Mouse (Mus musculus): ENCODE results near the gene Serinc5. TPM values are rescaled to one million over a fixed set of nuclear protein-coding genes. Genes with fewer than 3 reads are reported as not detected.

Gene Serinc5
- polyA plus RNA-seq, 1 experiment: 10.4 TPM

DNA sequence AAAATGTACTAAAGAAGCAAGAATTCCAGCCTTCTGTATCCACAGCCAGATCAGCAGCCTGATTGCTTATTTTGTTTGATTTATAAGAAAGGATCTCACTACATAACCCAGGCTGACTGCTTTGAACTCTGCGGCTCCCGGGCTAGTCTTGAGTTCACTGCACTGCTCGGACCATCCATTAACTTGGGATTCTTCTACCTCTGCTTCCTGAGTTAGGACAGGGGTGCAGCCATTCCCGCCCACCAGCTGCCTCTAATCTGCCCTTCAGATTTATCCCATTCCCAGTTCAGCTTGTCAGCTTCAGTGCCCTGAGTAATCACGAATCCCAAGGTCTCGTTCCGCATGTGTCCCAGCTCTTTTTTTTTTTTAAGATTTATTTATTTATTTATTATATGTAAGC, 93.3 kb downstream of the Serinc5 start:
- no peak overlapping the region for H3K27ac ChIP-seq (ENCODE audit: insufficient read depth, low read depth, low read length)
- no peak overlapping the region for H3K4me3 ChIP-seq (ENCODE audit: insufficient read depth, low read depth, low read length)
- no peaks in the 10 kb centered on the region for H3K27me3 ChIP-seq (replicated peaks; ENCODE audit: control insufficient read depth, insufficient read depth, low read length)
- WGBS: 60% methylated on average over 7 of the region's 7 CpGs
- no peak for DNase-seq
- no peaks in the 10 kb centered on the region for H3K36me3 ChIP-seq (ENCODE audit: control insufficient read depth, insufficient read depth, low read length)
- peaks cover 1% of the 10 kb centered on the region for H3K4me1 ChIP-seq (ENCODE audit: control insufficient read depth, insufficient read depth, low read length)
- TF ChIP-seq POLR2A (IDR thresholded peaks at IDR 0.05; ENCODE audit: low read depth, low read length) (no peak), CTCF (conservative IDR thresholded peaks at IDR 0.05; ENCODE audit: insufficient read depth, insufficient read length, low read depth, low read length) (no peak)

DNA sequence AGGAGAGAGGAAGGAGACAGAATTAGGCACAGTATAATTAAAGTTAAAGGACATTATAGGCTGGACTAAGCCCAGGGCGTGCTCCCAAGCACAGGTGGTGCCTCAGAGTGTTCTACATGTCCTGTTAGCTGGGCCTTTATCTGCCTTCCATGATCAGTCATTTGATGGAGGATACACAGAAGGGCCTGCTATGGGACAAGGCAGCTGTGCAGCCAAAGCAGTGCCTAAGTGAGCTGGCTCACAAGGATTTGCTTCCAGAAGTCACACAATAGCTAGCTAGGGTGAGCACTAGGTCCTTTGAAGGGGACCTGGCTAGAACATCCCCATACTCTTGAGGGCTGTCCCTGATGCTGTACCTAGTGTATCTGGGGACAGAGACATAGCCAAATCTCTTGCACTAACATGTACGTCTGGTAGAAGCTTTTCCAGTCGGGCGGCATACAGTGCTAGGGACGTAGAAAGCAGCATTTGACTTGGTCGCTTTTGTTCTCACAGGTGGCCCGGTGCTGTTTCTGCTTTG, 94.2 kb downstream of the Serinc5 start:
- no peak for DNase-seq
- Histone ChIP-seq H3K4me1 (ENCODE audit: control insufficient read depth, insufficient read depth, low read length) (no peaks in the 10 kb centered on the region), H3K4me3 (ENCODE audit: insufficient read depth, low read depth, low read length) (no peak overlapping the region), H3K27me3 (replicated peaks; ENCODE audit: control insufficient read depth, insufficient read depth, low read length) (no peaks in the 10 kb centered on the region), H3K36me3 (ENCODE audit: control insufficient read depth, insufficient read depth, low read length) (no peaks in the 10 kb centered on the region), H3K27ac (ENCODE audit: insufficient read depth, low read depth, low read length) (no peak overlapping the region)
- TF ChIP-seq CTCF (conservative IDR thresholded peaks at IDR 0.05; ENCODE audit: insufficient read depth, insufficient read length, low read depth, low read length) (no peak), POLR2A (IDR thresholded peaks at IDR 0.05; ENCODE audit: low read depth, low read length) (no peak)
- 95% methylated on average over 7 of the region's 7 CpGs for WGBS

DNA sequence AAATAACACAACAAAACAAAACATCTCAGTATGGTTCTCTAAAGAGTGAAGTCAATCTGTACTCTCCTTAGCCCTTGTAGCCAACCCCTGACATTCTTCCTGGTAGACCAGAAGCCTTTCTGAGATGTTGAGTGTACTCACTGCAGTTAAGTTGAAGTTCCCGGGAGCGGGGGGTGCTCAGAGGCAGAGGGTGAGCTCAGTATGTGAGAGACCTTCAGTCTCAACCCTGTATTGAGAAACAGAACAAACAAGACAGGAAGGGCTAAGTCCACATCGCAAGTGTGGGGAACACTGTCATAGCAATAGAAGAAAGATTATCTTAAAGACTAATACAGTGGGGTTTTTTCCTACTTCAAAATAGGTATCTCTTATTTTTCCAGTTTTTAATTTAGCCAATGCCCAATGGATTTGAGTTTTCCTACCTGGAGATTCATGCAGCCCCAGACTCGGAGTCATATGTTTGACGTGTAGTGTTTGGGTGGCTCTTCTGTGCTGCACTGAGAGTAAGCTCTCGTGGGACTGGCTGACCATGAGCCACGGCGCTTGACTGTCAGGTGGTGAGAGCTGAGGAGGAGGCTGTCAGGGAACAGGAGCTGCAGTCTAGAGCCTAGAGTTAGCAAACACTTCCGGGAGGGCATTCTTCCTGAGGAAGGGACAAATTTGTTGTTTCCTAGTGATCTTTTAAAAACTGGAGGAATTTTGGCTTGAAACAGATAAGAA, 95.6 kb downstream of the Serinc5 start:
- 87% methylated on average over 9 of the region's 9 CpGs for WGBS
- Histone ChIP-seq H3K4me1 (ENCODE audit: control insufficient read depth, insufficient read depth, low read length) (no peaks in the 10 kb centered on the region), H3K27me3 (replicated peaks; ENCODE audit: control insufficient read depth, insufficient read depth, low read length) (no peaks in the 10 kb centered on the region), H3K36me3 (ENCODE audit: control insufficient read depth, insufficient read depth, low read length) (no peaks in the 10 kb centered on the region), H3K4me3 (ENCODE audit: insufficient read depth, low read depth, low read length) (no peak overlapping the region), H3K27ac (ENCODE audit: insufficient read depth, low read depth, low read length) (no peak overlapping the region)
- TF ChIP-seq CTCF (conservative IDR thresholded peaks at IDR 0.05; ENCODE audit: insufficient read depth, insufficient read length, low read depth, low read length): no peak
- TF ChIP-seq POLR2A (IDR thresholded peaks at IDR 0.05; ENCODE audit: low read depth, low read length): no peak
- DNase-seq: no peak

DNA sequence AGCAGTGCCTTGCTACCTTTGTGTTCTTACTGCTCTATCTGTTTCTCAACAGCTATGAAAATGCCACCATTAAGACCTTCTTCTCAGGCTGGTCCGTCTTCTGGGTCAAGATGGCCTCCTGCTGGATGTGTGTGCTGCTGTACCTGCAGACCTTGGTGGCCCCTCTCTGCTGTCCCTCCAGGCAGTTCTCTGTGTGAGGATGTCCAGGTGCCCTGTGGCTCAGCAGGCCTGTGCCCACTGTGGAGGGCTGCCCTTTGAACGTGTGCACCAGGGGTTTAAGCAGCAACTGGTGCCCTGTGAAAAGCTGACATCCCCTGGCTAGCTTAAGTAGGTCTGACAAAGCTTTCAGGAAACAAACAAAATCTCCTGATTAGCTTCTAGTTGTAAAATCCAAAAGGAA, 97.0 kb downstream of the Serinc5 start:
- no peaks in the 10 kb centered on the region for H3K36me3 ChIP-seq (ENCODE audit: control insufficient read depth, insufficient read depth, low read length)
- DNase-seq: no peak
- 69% methylated on average over 2 of the region's 2 CpGs for WGBS
- no peak overlapping the region for H3K4me3 ChIP-seq (ENCODE audit: insufficient read depth, low read depth, low read length)
- H3K4me1 ChIP-seq (ENCODE audit: control insufficient read depth, insufficient read depth, low read length): no peaks in the 10 kb centered on the region
- no peaks in the 10 kb centered on the region for H3K27me3 ChIP-seq (replicated peaks; ENCODE audit: control insufficient read depth, insufficient read depth, low read length)
- H3K27ac ChIP-seq (ENCODE audit: insufficient read depth, low read depth, low read length): no peak overlapping the region
- TF ChIP-seq CTCF (conservative IDR thresholded peaks at IDR 0.05; ENCODE audit: insufficient read depth, insufficient read length, low read depth, low read length) (no peak), POLR2A (IDR thresholded peaks at IDR 0.05; ENCODE audit: low read depth, low read length) (no peak)

DNA sequence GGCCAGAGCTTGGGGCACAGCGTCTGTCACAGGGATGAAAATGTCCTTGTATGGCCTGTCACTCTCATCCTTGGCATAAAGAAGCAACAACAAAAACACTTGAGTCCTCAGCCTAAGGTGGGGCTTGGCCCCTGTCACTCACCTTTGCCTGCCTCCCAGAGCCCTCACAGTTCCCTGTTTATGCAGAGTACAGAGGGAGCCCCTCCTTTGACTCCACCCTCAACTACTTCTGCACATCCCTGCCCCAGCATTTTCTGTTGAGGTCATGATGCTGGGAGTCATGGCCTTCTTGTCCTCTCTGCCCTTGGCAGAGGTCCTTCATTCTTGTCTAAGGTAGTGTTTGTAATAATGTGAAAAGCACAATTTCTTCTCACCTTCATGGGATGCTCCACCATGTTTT, 97.6 kb downstream of the Serinc5 start:
- H3K36me3 ChIP-seq (ENCODE audit: control insufficient read depth, insufficient read depth, low read length): no peaks in the 10 kb centered on the region
- H3K27ac ChIP-seq (ENCODE audit: insufficient read depth, low read depth, low read length): no peak overlapping the region
- no peak overlapping the region for H3K4me3 ChIP-seq (ENCODE audit: insufficient read depth, low read depth, low read length)
- DNase-seq: no peak
- TF ChIP-seq POLR2A (IDR thresholded peaks at IDR 0.05; ENCODE audit: low read depth, low read length) (no peak), CTCF (conservative IDR thresholded peaks at IDR 0.05; ENCODE audit: insufficient read depth, insufficient read length, low read depth, low read length) (no peak)
- no peaks in the 10 kb centered on the region for H3K27me3 ChIP-seq (replicated peaks; ENCODE audit: control insufficient read depth, insufficient read depth, low read length)
- H3K4me1 ChIP-seq (ENCODE audit: control insufficient read depth, insufficient read depth, low read length): no peaks in the 10 kb centered on the region
- WGBS: 94% methylated on average over 1 of the region's 1 CpGs

DNA sequence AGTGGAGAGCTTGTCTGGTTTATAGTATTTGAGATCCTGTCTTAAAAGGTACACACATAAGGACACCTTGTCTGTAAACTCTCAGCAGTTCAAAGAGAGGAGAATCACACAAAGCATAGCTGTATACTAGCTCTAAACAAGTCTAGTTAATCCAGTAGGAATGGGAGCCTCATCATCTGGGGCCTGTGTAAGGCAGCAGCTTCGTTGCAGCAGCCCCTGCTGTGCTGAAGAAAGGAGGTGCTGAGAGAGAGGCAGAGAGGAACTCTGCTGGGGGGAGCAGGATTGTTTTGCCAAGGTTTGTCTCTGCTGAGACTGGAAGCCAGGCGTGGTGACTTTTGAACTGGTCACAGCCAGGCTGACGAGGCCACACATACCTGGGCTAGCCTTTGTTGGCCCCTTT, 98.6 kb downstream of the Serinc5 start:
- Histone ChIP-seq H3K27ac (ENCODE audit: insufficient read depth, low read depth, low read length) (no peak overlapping the region), H3K4me1 (ENCODE audit: control insufficient read depth, insufficient read depth, low read length) (no peaks in the 10 kb centered on the region), H3K4me3 (ENCODE audit: insufficient read depth, low read depth, low read length) (no peak overlapping the region), H3K36me3 (ENCODE audit: control insufficient read depth, insufficient read depth, low read length) (no peaks in the 10 kb centered on the region), H3K27me3 (replicated peaks; ENCODE audit: control insufficient read depth, insufficient read depth, low read length) (no peaks in the 10 kb centered on the region; the same call in 1 of the 2 replicates)
- no peak for DNase-seq
- TF ChIP-seq POLR2A (IDR thresholded peaks at IDR 0.05; ENCODE audit: low read depth, low read length) (no peak), CTCF (conservative IDR thresholded peaks at IDR 0.05; ENCODE audit: insufficient read depth, insufficient read length, low read depth, low read length) (no peak)
- 57% methylated on average over 3 of the region's 3 CpGs for WGBS

DNA sequence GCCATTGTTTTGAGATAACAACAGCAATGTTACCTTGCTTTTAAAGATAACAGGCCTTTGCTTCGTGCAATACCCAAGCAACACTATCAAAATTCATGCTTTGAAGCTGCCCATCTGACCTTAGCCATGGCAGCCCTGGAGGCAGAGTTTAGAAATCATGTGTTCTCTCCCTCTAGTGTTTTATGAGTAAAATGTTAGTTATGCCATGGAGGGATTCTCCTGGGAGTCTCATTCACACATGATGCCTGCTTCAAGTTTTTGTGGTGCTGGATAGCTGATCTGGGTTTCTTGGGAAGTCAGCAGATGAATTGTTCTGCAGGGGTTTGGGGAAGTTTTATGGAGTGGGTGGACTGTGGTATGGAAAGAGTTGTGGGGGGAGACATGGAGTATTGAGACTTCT, 99.5 kb downstream of the Serinc5 start:
- Histone ChIP-seq H3K4me1 (ENCODE audit: control insufficient read depth, insufficient read depth, low read length) (no peaks in the 10 kb centered on the region), H3K4me3 (ENCODE audit: insufficient read depth, low read depth, low read length) (no peak overlapping the region), H3K27me3 (replicated peaks; ENCODE audit: control insufficient read depth, insufficient read depth, low read length) (no peaks in the 10 kb centered on the region; the same call in 1 of the 2 replicates), H3K27ac (ENCODE audit: insufficient read depth, low read depth, low read length) (no peak overlapping the region), H3K36me3 (ENCODE audit: control insufficient read depth, insufficient read depth, low read length) (no peaks in the 10 kb centered on the region)
- DNase-seq: no peak
- WGBS: 76% methylated on average over 1 of the region's 1 CpGs
- TF ChIP-seq POLR2A (IDR thresholded peaks at IDR 0.05; ENCODE audit: low read depth, low read length) (no peak), CTCF (conservative IDR thresholded peaks at IDR 0.05; ENCODE audit: insufficient read depth, insufficient read length, low read depth, low read length) (no peak)
